Mouse (Mus musculus) liver, embryonic 12.5 days (tissue): Measurements from ENCODE around the gene Dhrs4. TPM values are rescaled to one million over a fixed set of nuclear protein-coding genes. Genes with fewer than 3 reads are reported as not detected.

Source experiments
- ATAC-seq: fragments of 200-750 bp; cut with Nextera tagmentation; 2 replicates; pipeline ENCODE4 v1.8.0; 2017; ENCODE audit warnings: moderate number of reproducible peaks, mild to moderate bottlenecking, moderate library complexity
- H3K27ac ChIP-seq: fragments of 300-500 bp; sonication (generic); 2 replicates; pipeline ENCODE4 v1.5.1; 2016; ENCODE audit warnings: mild to moderate bottlenecking
- H3K27me3 ChIP-seq: fragments of 300-500 bp; sonication (generic); replicated peaks from 2 replicates; pipeline ENCODE4 v1.6.1; 2016; ENCODE audit warnings: mild to moderate bottlenecking, moderate library complexity
- H3K36me3 ChIP-seq: fragments of 300-500 bp; sonication (generic); 2 replicates; pipeline ENCODE4 v1.6.1; 2016; ENCODE audit warnings: mild to moderate bottlenecking, moderate library complexity
- H3K4me1 ChIP-seq: fragments of 300-500 bp; sonication (generic); 2 replicates; pipeline ENCODE4 v1.6.1; 2016
- H3K4me2 ChIP-seq: fragments of 300-500 bp; sonication (generic); 2 replicates; pipeline ENCODE4 v1.6.1; 2016; ENCODE audit warnings: mild to moderate bottlenecking, moderate library complexity
- H3K4me3 ChIP-seq: fragments of 300-500 bp; sonication (generic); 2 replicates; pipeline ENCODE4 v1.5.1; 2016; ENCODE audit warnings: mild to moderate bottlenecking, moderate library complexity
- H3K9ac ChIP-seq: fragments of 300-500 bp; sonication (generic); 2 replicates; pipeline ENCODE4 v1.6.1; 2016; ENCODE audit warnings: mild to moderate bottlenecking, moderate library complexity
- H3K9me3 ChIP-seq: fragments of 300-500 bp; sonication (generic); replicated peaks from 2 replicates; pipeline ENCODE4 v1.6.1; 2016; ENCODE audit warnings: mild to moderate bottlenecking, moderate library complexity
- WGBS: fragments of 180-500 bp; shearing (Covaris S2); methylation state at CpG from one replicate; pipeline ENCODE4 v1.1.7; 2016; ENCODE audit not compliant: insufficient replicate concordance; 5-methylcytosine and 5-hydroxymethylcytosine counted together
- polyA plus RNA-seq: library from polyadenylated mRNA; unstranded; fragments of >200 nt; fragmentation: Nextera tagmentation; extraction: Ambion mirVana; gene quantifications from 2 replicates; pipeline ENCODE4 v1.2.1, GENCODE M21; 2016

The Dhrs4 gene
- polyA plus RNA-seq, 1 experiment from 2014 or later = 76.6 TPM

- 50% methylated on average over 4 of the region's 4 CpGs for WGBS
- ATAC-seq = no peak
- Histone ChIP-seq H3K36me3 (no peaks in the 10 kb centered on the region), H3K27ac (no peak overlapping the region), H3K9ac (no peak overlapping the region), H3K27me3 (peaks cover 24% of the 10 kb centered on the region), H3K4me3 (no peak overlapping the region), H3K9me3 (no peaks in the 10 kb centered on the region), H3K4me1 (peaks cover 15% of the 10 kb centered on the region), H3K4me2 (no peak overlapping the region)
Observed at GRCm38 (mm10) chr14:55466481-55466880, 12.1 kb upstream of the Dhrs4 start.

DNA sequence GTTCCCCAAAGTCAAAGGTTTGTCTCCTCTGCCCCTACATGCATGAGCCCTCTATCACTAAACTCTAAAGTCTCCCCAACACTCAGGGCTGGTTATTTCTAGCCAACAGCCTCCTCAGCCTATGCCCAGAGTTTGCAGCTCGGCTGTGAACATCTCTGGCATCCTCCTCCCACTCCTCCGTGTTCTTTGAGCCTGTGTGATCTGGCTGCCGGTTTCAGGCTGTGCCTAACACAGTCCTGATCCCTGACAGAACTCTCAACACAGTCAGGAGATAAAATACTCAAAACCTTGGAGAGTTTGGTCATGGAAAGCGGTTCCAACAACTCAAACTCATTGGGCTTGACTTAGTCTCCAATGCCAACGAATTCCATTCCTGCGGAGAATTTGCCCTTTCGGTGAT, 11.4 kb upstream of the Dhrs4 start:
- no peaks in the 10 kb centered on the region for H3K36me3 ChIP-seq
- no peak overlapping the region for H3K4me2 ChIP-seq
- no peak for ATAC-seq
- H3K27me3 ChIP-seq = peaks cover 28% of the 10 kb centered on the region
- no peaks in the 10 kb centered on the region for H3K9me3 ChIP-seq
- peaks cover 15% of the 10 kb centered on the region for H3K4me1 ChIP-seq
- H3K9ac ChIP-seq = no peak overlapping the region
- no peak overlapping the region for H3K4me3 ChIP-seq
- WGBS = 61% methylated on average over 7 of the region's 7 CpGs
- no peak overlapping the region for H3K27ac ChIP-seq

DNA sequence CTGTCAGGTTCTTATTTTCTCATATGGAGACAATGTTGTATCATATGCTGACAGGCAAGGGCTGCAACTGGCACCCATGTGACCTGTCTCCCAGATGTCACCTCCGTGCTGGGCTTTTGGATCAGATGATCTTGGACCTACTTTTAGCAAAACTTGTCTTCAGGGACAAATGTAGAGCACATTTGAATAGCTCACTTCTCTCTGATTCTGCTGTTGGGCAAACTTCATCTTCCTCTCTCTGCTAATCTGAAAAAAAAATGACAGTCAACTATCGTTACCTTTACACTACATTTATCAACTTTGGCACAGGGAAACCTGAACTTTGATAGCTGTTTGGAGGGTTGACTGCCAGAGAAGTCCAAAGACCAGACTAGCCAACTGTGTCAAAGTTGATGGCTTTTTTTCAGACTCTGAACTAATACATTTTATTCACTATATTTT, 10.2 kb upstream of the Dhrs4 start:
- Histone ChIP-seq H3K27ac (no peak overlapping the region), H3K4me2 (no peak overlapping the region), H3K36me3 (no peaks in the 10 kb centered on the region), H3K9ac (no peak overlapping the region), H3K9me3 (no peaks in the 10 kb centered on the region), H3K4me1 (peaks cover 15% of the 10 kb centered on the region), H3K27me3 (peaks cover 28% of the 10 kb centered on the region), H3K4me3 (no peak overlapping the region)
- 41% methylated on average over 2 of the region's 2 CpGs for WGBS
- no peak for ATAC-seq

DNA sequence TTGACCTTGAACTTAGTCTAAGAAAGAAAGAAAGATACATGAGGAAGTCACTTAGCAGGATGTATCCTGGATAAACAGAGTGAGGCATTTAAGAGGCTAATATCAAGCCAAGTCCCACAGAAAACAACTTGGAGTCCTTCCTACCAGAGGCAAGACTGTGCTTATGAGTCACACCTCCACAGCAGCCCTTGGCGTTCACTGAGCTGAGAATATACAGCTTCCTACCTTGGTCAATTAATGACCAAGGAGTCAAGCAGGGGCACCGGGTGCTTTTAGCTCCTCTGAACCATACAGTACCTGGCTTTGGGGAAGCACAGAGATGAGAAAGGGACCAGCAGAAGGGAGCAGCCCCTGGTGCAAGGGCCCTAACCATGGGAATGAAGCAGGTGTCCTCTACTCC, 9.5 kb upstream of the Dhrs4 start:
- no peak overlapping the region for H3K4me2 ChIP-seq
- H3K9me3 ChIP-seq = no peaks in the 10 kb centered on the region
- no peak overlapping the region for H3K9ac ChIP-seq
- H3K27me3 ChIP-seq = peaks cover 28% of the 10 kb centered on the region
- no peak for ATAC-seq
- H3K4me1 ChIP-seq = peaks cover 15% of the 10 kb centered on the region
- no peak overlapping the region for H3K4me3 ChIP-seq
- H3K27ac ChIP-seq = no peak overlapping the region
- 61% methylated on average over 2 of the region's 2 CpGs for WGBS
- no peaks in the 10 kb centered on the region for H3K36me3 ChIP-seq

DNA sequence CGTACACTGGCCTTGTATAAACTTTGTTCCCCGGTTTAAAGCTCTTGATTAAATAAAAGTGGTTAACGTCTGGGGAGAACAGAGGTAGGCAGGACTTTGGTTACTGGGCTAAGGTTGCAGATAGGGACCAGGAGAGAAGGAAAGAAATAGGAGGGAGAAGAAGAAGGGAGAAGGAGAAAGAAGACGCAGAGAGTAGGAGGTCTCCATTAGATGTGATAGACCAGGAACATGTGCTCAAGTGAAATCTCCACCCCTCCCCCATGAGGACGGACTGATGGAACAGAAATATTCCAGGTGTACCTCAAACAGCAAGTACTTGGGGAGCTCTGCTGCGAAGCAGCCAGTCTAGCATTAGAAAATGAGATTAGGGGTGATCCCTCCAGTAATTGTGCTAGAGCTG, 8.7 kb upstream of the Dhrs4 start:
- no peak for ATAC-seq
- Histone ChIP-seq H3K4me1 (peaks cover 15% of the 10 kb centered on the region), H3K27me3 (peaks cover 28% of the 10 kb centered on the region), H3K36me3 (no peaks in the 10 kb centered on the region), H3K27ac (no peak overlapping the region), H3K9ac (no peak overlapping the region), H3K4me3 (no peak overlapping the region), H3K9me3 (no peaks in the 10 kb centered on the region), H3K4me2 (no peak overlapping the region)
- WGBS = 67% methylated on average over 6 of the region's 6 CpGs

DNA sequence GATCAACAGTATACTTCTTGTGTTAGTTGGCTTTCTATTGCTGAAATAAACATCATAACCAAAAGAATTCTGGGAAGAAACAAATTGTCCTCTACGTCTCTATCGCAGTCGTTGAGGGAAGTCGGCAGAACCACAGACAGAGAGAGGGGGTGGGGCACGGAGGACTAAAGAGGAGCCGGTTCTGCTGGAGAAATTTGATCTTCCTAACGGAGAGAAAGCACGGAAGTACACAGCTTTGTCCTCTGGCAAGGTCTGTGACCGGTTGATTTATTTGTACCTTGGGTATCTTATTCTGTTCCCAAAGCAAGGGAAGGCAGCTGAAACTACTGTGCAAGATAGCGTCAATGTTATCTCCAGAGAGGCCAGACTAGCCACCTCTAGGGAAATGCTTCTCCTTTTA, 7.8 kb upstream of the Dhrs4 start:
- no peak for ATAC-seq
- H3K27ac ChIP-seq = no peak overlapping the region
- no peak overlapping the region for H3K4me3 ChIP-seq
- 2% methylated on average over 10 of the region's 10 CpGs for WGBS
- H3K36me3 ChIP-seq = no peaks in the 10 kb centered on the region
- peaks cover 24% of the 10 kb centered on the region for H3K4me1 ChIP-seq
- no peak overlapping the region for H3K9ac ChIP-seq
- peaks cover 27% of the 10 kb centered on the region for H3K27me3 ChIP-seq
- H3K9me3 ChIP-seq = no peaks in the 10 kb centered on the region
- peak overlapping the region; percentile 8 for H3K4me2 ChIP-seq

GRCm38 (mm10) chr14:55475654-55476053, 2.9 kb upstream of the Dhrs4 start:
- no peak overlapping the region for H3K9ac ChIP-seq
- no peaks in the 10 kb centered on the region for H3K9me3 ChIP-seq
- H3K36me3 ChIP-seq = peaks cover 9% of the 10 kb centered on the region
- H3K27me3 ChIP-seq = peaks cover 6% of the 10 kb centered on the region; the same call in 1 of the 2 replicates
- H3K4me3 ChIP-seq = no peak overlapping the region
- 0 out of 2 replicates have a peak overlapping the region, but pooled peaks have one; percentile 21 for H3K27ac ChIP-seq
- ATAC-seq = peak; percentile 36
- WGBS = 26% methylated on average over 2 of the region's 2 CpGs
- peak overlapping the region; percentile 39 for H3K4me2 ChIP-seq
- H3K4me1 ChIP-seq = peaks cover 56% of the 10 kb centered on the region

DNA sequence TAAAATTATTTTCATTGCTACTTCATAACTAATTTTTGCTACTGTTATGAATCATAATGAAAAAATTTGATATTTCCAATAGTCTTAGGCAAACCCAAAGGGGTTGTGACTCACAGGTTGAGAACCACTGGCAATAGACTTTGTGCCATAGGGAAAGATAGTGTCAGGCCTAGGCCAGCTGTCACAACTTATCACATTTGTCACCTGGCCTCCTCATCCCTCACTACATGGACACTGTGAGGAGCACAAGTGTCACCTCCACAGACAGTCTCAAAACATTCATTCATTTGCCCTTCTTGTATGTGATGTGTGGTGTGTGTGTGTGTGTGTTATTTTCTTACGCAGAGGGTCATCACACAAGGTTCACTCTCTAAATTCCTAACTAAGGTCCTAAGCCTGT, 1.1 kb upstream of the Dhrs4 start:
- Histone ChIP-seq H3K4me3 (no peak overlapping the region), H3K27ac (peak overlapping the region; percentile 95), H3K27me3 (no peaks in the 10 kb centered on the region), H3K4me1 (peaks cover 63% of the 10 kb centered on the region), H3K4me2 (peak overlapping the region; percentile 75), H3K9me3 (no peaks in the 10 kb centered on the region), H3K9ac (peak overlapping the region; percentile 85), H3K36me3 (peaks cover 24% of the 10 kb centered on the region)
- WGBS = 100% methylated on average over 1 of the region's 1 CpGs
- ATAC-seq = peak; percentile 72

DNA sequence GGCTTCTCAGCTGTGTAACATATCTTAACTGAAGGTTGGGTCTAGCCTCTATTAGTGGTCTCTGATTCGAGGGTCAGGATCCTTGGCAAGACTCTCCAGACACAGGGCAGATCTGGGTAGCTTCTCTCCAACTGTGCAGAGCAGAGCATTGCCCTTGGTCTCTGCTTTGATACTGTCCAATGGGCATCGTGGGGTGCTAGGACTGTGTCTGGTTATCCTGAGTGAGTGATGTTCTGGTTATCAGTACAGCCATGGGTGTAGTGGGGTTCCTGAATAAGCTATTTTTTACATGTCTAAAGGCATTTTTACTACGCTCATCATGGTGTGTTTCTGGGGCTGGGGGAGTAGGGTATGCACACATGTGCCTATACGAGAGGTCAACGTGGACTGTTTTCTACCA, 729 bp upstream of the Dhrs4 start:
- H3K4me3 ChIP-seq = peak overlapping the region; percentile 77
- H3K27me3 ChIP-seq = no peaks in the 10 kb centered on the region
- H3K9me3 ChIP-seq = no peaks in the 10 kb centered on the region
- WGBS = 21% methylated on average over 5 of the region's 5 CpGs
- peaks cover 24% of the 10 kb centered on the region for H3K36me3 ChIP-seq
- peak overlapping the region; percentile 75 for H3K4me2 ChIP-seq
- peak overlapping the region; percentile 85 for H3K9ac ChIP-seq
- H3K27ac ChIP-seq = peak overlapping the region; percentile 95
- ATAC-seq = peak; percentile 82
- peaks cover 63% of the 10 kb centered on the region for H3K4me1 ChIP-seq

GRCm38 (mm10) chr14:55479629-55480028, 1.1 kb downstream of the Dhrs4 start:
- Histone ChIP-seq H3K27me3 (no peaks in the 10 kb centered on the region), H3K4me1 (peaks cover 69% of the 10 kb centered on the region), H3K36me3 (peaks cover 34% of the 10 kb centered on the region), H3K9me3 (no peaks in the 10 kb centered on the region), H3K27ac (0 out of 2 replicates have a peak overlapping the region, but pooled peaks have one; percentile 37), H3K4me3 (peak overlapping the region; percentile 77), H3K9ac (peak overlapping the region; percentile 85; the same call in 1 of the 2 replicates), H3K4me2 (peak overlapping the region; percentile 75)
- WGBS = 80% methylated on average over 10 of the region's 10 CpGs
- ATAC-seq = no peak

GRCm38 (mm10) chr14:55484430-55485085, 6.0 kb downstream of the Dhrs4 start:
- no peak for ATAC-seq
- Histone ChIP-seq H3K4me3 (no peak overlapping the region), H3K36me3 (peaks cover 66% of the 10 kb centered on the region), H3K9me3 (no peaks in the 10 kb centered on the region), H3K4me2 (no peak overlapping the region), H3K27me3 (0 out of 2 replicates have a peak, but pooled peaks cover under 1% of the 10 kb centered on the region), H3K4me1 (peaks cover 28% of the 10 kb centered on the region), H3K9ac (no peak overlapping the region), H3K27ac (no peak overlapping the region)
- 66% methylated on average over 5 of the region's 5 CpGs for WGBS

- Histone ChIP-seq H3K4me1 (peaks cover 33% of the 10 kb centered on the region), H3K27ac (no peak overlapping the region), H3K36me3 (peaks cover 44% of the 10 kb centered on the region), H3K4me2 (no peak overlapping the region), H3K9ac (no peak overlapping the region), H3K27me3 (peaks cover 10% of the 10 kb centered on the region; the same call in 1 of the 2 replicates), H3K9me3 (no peaks in the 10 kb centered on the region), H3K4me3 (no peak overlapping the region)
- ATAC-seq = no peak
- 68% methylated on average over 8 of the region's 8 CpGs for WGBS
Observed at GRCm38 (mm10) chr14:55486836-55487235, 8.3 kb downstream of the Dhrs4 start.
